9 mouse cellular contexts compared by ENCODE assay signal in genomic region chr7:30421175-30421889, GRCm38 (mm10). TPM values are rescaled to one million over a fixed set of nuclear protein-coding genes. Genes with fewer than 3 reads are reported as not detected.
DNase-seq lines count a peak whose midpoint lies in the region; ATAC-seq lines count a peak whose summit lies in the region.
"Had no signal": no experiment of that assay in that cellular context is flagged by ENCODE, and none has a peak within 500 bp of the region (broad histone marks: within the 10 kb centered on the region; RNA-seq: fewer than 3 reads in every experiment).

Gene Nfkbid, plus strand, starts transcription at chr7:30421732.

- peak within 1 kb of the TSS; percentile 59 for H3K9ac ChIP-seq in forebrain, embryonic 12.5 days
- peak within 1 kb of the TSS; percentile 62 for H3K9ac ChIP-seq in hindbrain, embryonic 11.5 days (ENCODE audit: low read depth, low read length)
- H3K9ac ChIP-seq in limb, embryonic 11.5 days (ENCODE audit: low read length): peak within 1 kb of the TSS; percentile 55

- peak within 1 kb of the TSS; percentile 93 for H3K4me2 ChIP-seq in forebrain, embryonic 12.5 days
- peak within 1 kb of the TSS; percentile 96 for H3K4me2 ChIP-seq in hindbrain, embryonic 11.5 days (replicated peaks; ENCODE audit: low read depth, low read length)
- H3K4me2 ChIP-seq in limb, embryonic 11.5 days (ENCODE audit: low read depth, severe bottlenecking): peak within 1 kb of the TSS; percentile 96

- ATAC-seq in forebrain, embryonic 12.5 days (ENCODE audit: low FRiP score): peak; percentile 51
- ATAC-seq in hindbrain, embryonic 11.5 days (ENCODE audit: low FRiP score): peak; percentile 17; the same call in 1 of the 2 replicates
- no peak for ATAC-seq in limb, embryonic 11.5 days (ENCODE audit: insufficient number of reproducible peaks, low FRiP score, low TSS enrichment, low read depth)

- H3K4me3 ChIP-seq in forebrain, embryonic 12.5 days (replicated peaks): peak within 1 kb of the TSS; percentile 60
- peak within 1 kb of the TSS; percentile 51 for H3K4me3 ChIP-seq in hindbrain, embryonic 11.5 days (ENCODE audit: low read depth, low read length)
- H3K4me3 ChIP-seq in limb, embryonic 11.5 days (ENCODE audit: low read depth, low read length): peak within 1 kb of the TSS; percentile 46
- peak within 1 kb of the TSS; percentile 63 for H3K4me3 ChIP-seq in midbrain, embryonic 10.5 days

- WGBS in forebrain, embryonic 12.5 days: 9% methylated on average over 31 of the region's 31 CpGs
- 11% methylated on average over 31 of the region's 31 CpGs for WGBS in hindbrain, embryonic 11.5 days
- WGBS in limb, embryonic 11.5 days: 12% methylated on average over 31 of the region's 31 CpGs
- 10% methylated on average over 31 of the region's 31 CpGs for WGBS in midbrain, embryonic 10.5 days

- peaks cover 19% of the 10 kb centered on the region for H3K4me1 ChIP-seq in forebrain, embryonic 12.5 days
- no peaks in the 10 kb centered on the region; the same call in 1 of the 2 replicates for H3K4me1 ChIP-seq in hindbrain, embryonic 11.5 days (replicated peaks; ENCODE audit: control insufficient read depth, insufficient read depth, low read length)
- no peaks in the 10 kb centered on the region; the same call in 1 of the 2 replicates for H3K4me1 ChIP-seq in limb, embryonic 11.5 days (ENCODE audit: control insufficient read depth, insufficient read depth, low read length)
- peaks cover 24% of the 10 kb centered on the region for H3K4me1 ChIP-seq in midbrain, embryonic 10.5 days

- H3K36me3 ChIP-seq in forebrain, embryonic 12.5 days (replicated peaks): peaks cover 10% of the 10 kb centered on the region; the same call in 1 of the 2 replicates
- H3K36me3 ChIP-seq in hindbrain, embryonic 11.5 days (ENCODE audit: control insufficient read depth, insufficient read depth, low read length): no peaks in the 10 kb centered on the region
- H3K36me3 ChIP-seq in limb, embryonic 11.5 days (ENCODE audit: control insufficient read depth, insufficient read depth, low read length): no peaks in the 10 kb centered on the region
- peaks cover 12% of the 10 kb centered on the region for H3K36me3 ChIP-seq in midbrain, embryonic 10.5 days

- peak; percentile 56 for DNase-seq in layer of hippocampus, adult 11-12 months (ENCODE audit: low spot score)
- no peak for DNase-seq in layer of hippocampus, adult 9-10 months (ENCODE audit: low spot score)
- peak; percentile 20 for DNase-seq in c-Kit-negative CD71-positive TER-119-positive erythroid progenitor cells, embryonic 14.5 days (ENCODE audit: low read depth, low spot score)
- peak; percentile 52 for DNase-seq in hindbrain, embryonic 11.5 days (ENCODE audit: low spot score)
- peak; percentile 45 for DNase-seq in limb, embryonic 11.5 days (ENCODE audit: low spot score)
- peak; percentile 43 for DNase-seq in midbrain, embryonic 10.5 days (ENCODE audit: low spot score)
- peak; percentile 71 to 88 for DNase-seq in spleen, postnatal 10 days (ENCODE audit: low spot score in 2 of 2)

- H3K27ac ChIP-seq in forebrain, embryonic 12.5 days: no peak within 1 kb of the TSS
- no peak within 1 kb of the TSS for H3K27ac ChIP-seq in hindbrain, embryonic 11.5 days (ENCODE audit: low read depth, low read length)
- no peak within 1 kb of the TSS; the same call in 1 of the 2 replicates for H3K27ac ChIP-seq in limb, embryonic 11.5 days (replicated peaks; ENCODE audit: low read depth, low read length)
- peak within 1 kb of the TSS; percentile 69 for H3K27ac ChIP-seq in midbrain, embryonic 10.5 days (replicated peaks)

- H3K9me3 ChIP-seq in forebrain, embryonic 12.5 days: no peaks in the 10 kb centered on the region
- no peaks in the 10 kb centered on the region for H3K9me3 ChIP-seq in hindbrain, embryonic 11.5 days (ENCODE audit: control insufficient read depth, low read length)
- H3K9me3 ChIP-seq in limb, embryonic 11.5 days (ENCODE audit: control insufficient read depth, low read length): no peaks in the 10 kb centered on the region
- peaks cover 4% of the 10 kb centered on the region for H3K9me3 ChIP-seq in midbrain, embryonic 10.5 days (replicated peaks)

- peaks cover 29% of the 10 kb centered on the region for H3K27me3 ChIP-seq in forebrain, embryonic 12.5 days
- 0 out of 2 replicates have a peak, but pooled peaks cover 2% of the 10 kb centered on the region for H3K27me3 ChIP-seq in hindbrain, embryonic 11.5 days (ENCODE audit: control insufficient read depth, insufficient read depth, low read length)
- peaks cover 20% of the 10 kb centered on the region for H3K27me3 ChIP-seq in limb, embryonic 11.5 days (ENCODE audit: control insufficient read depth, insufficient read depth, low read length)
- peaks cover 42% of the 10 kb centered on the region for H3K27me3 ChIP-seq in midbrain, embryonic 10.5 days (ENCODE audit: low read depth, poor library complexity, severe bottlenecking)
- H3K27me3 ChIP-seq: Patski had no signal

RNA-seq across cellular contexts. Expression of gene Nfkbid, which starts in this region (rescaled TPM):
- polyA plus RNA-seq in forebrain, embryonic 12.5 days (2016; fragmentation: Nextera tagmentation; extraction: Ambion mirVana): 0.97 and 1.4 TPM in 2 replicates
- 1.5 and 1.8 TPM in 2 replicates for polyA plus RNA-seq in hindbrain, embryonic 11.5 days (2014; fragmentation: Nextera tagmentation; extraction: Ambion mirVana)
- 0.96 and 1.4 TPM in 2 replicates for polyA plus RNA-seq in limb, embryonic 11.5 days (2014; fragmentation: Nextera tagmentation; extraction: Ambion mirVana)
- 1.4 and 1.5 TPM in 2 replicates for polyA plus RNA-seq in midbrain, embryonic 10.5 days (2016; fragmentation: Nextera tagmentation; extraction: Ambion mirVana)
